Mouse (Mus musculus) forebrain, embryonic 12.5 days (tissue): ENCODE data around the gene Cmtm8. TPM values are rescaled to one million over a fixed set of nuclear protein-coding genes. Genes with fewer than 3 reads are reported as not detected.

Experiments used
- ATAC-seq: fragments of 200-750 bp; cut with Nextera tagmentation; 2 replicates; pipeline ENCODE4 v1.8.0; 2017; ENCODE audit warnings: moderate TSS enrichment; ENCODE audit not compliant: low FRiP score
- H3K27ac ChIP-seq: fragments of 300-500 bp; sonication (generic); 2 replicates; pipeline ENCODE4 v1.5.1; 2016; ENCODE audit warnings: mild to moderate bottlenecking
- H3K27me3 ChIP-seq: fragments of 300-500 bp; sonication (generic); 2 replicates; pipeline ENCODE4 v1.6.1; 2016; ENCODE audit warnings: mild to moderate bottlenecking
- H3K36me3 ChIP-seq: fragments of 300-500 bp; sonication (generic); replicated peaks from 2 replicates; pipeline ENCODE4 v1.6.1; 2016; ENCODE audit warnings: mild to moderate bottlenecking
- H3K4me1 ChIP-seq: fragments of 300-500 bp; sonication (generic); 2 replicates; pipeline ENCODE4 v1.6.1; 2016
- H3K4me2 ChIP-seq: fragments of 300-500 bp; sonication (generic); 2 replicates; pipeline ENCODE4 v1.6.1; 2016; ENCODE audit warnings: mild to moderate bottlenecking, moderate library complexity
- H3K4me3 ChIP-seq: fragments of 300-500 bp; sonication (generic); replicated peaks from 2 replicates; pipeline ENCODE4 v1.5.1; 2016; ENCODE audit warnings: mild to moderate bottlenecking
- H3K9ac ChIP-seq: fragments of 300-500 bp; sonication (generic); 2 replicates; pipeline ENCODE4 v1.6.1; 2016; ENCODE audit warnings: mild to moderate bottlenecking
- H3K9me3 ChIP-seq: fragments of 300-500 bp; sonication (generic); 2 replicates; pipeline ENCODE4 v1.6.1; 2016
- WGBS: fragments of 180-500 bp; shearing (Covaris S2); methylation state at CpG from one replicate; pipeline ENCODE4 v1.1.7; 2016; 5-methylcytosine and 5-hydroxymethylcytosine counted together
- polyA plus RNA-seq: library from polyadenylated mRNA; unstranded; fragments of >200 nt; fragmentation: Nextera tagmentation; extraction: Ambion mirVana; gene quantifications from 2 replicates; pipeline ENCODE4 v1.2.1, GENCODE M21; 2016

The Cmtm8 gene
- polyA plus RNA-seq, 1 experiment from 2014 or later: 17.0 TPM

- H3K4me1 ChIP-seq: peaks cover 9% of the 10 kb centered on the region
- H3K9ac ChIP-seq: no peak overlapping the region
- no peak overlapping the region for H3K4me3 ChIP-seq
- H3K9me3 ChIP-seq: no peaks in the 10 kb centered on the region
- H3K36me3 ChIP-seq: no peaks in the 10 kb centered on the region
- no peaks in the 10 kb centered on the region for H3K27me3 ChIP-seq
- H3K27ac ChIP-seq: no peak overlapping the region
- H3K4me2 ChIP-seq: no peak overlapping the region
- WGBS: 55% methylated on average over 11 of the region's 11 CpGs
- peak; percentile 18; the same call in 1 of the 2 replicates for ATAC-seq
These were observed 47.4 kb downstream of the Cmtm8 start for GRCm38 (mm10) chr9:114796473-114797050.

- no peaks in the 10 kb centered on the region for H3K27me3 ChIP-seq
- no peaks in the 10 kb centered on the region for H3K36me3 ChIP-seq
- no peak overlapping the region for H3K4me3 ChIP-seq
- no peak overlapping the region for H3K4me2 ChIP-seq
- H3K27ac ChIP-seq: no peak overlapping the region
- ATAC-seq: no peak
- no peak overlapping the region for H3K9ac ChIP-seq
- 74% methylated on average over 4 of the region's 4 CpGs for WGBS
- H3K4me1 ChIP-seq: peaks cover 9% of the 10 kb centered on the region
- H3K9me3 ChIP-seq: no peaks in the 10 kb centered on the region
These were observed 49.5 kb downstream of the Cmtm8 start for GRCm38 (mm10) chr9:114794491-114794890.

DNA sequence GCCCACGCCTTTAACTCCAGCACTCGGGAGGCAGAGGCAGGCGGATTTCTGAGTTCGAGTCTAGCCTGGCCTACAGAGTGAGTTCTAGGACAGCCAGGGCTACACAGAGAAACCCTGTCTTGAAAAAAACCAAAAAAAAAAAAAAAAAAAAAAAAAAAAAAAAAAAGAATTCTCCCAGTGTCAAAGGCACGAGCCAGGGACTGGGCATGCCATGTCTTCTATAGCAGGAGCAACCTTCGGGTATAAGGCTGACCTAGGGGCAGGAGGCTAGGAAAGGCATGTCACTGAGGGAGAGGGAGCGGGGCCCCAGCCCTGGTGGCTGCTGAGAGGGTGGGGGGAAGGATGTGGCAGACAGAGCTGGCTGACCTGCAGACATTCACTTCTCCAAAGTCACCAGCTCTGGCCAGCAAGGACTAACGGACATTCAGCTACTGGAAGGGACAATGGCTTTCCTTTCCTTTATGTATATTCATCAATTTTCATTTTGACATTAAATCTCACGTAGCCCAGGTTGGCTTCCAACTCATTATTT lies 50.1 kb downstream of the Cmtm8 start:
- H3K9me3 ChIP-seq: no peaks in the 10 kb centered on the region
- no peaks in the 10 kb centered on the region for H3K36me3 ChIP-seq
- H3K27me3 ChIP-seq: no peaks in the 10 kb centered on the region
- H3K4me2 ChIP-seq: no peak overlapping the region
- no peak overlapping the region for H3K27ac ChIP-seq
- no peak for ATAC-seq
- no peak overlapping the region for H3K9ac ChIP-seq
- H3K4me1 ChIP-seq: peaks cover 8% of the 10 kb centered on the region
- H3K4me3 ChIP-seq: no peak overlapping the region
- 88% methylated on average over 9 of the region's 9 CpGs for WGBS

DNA sequence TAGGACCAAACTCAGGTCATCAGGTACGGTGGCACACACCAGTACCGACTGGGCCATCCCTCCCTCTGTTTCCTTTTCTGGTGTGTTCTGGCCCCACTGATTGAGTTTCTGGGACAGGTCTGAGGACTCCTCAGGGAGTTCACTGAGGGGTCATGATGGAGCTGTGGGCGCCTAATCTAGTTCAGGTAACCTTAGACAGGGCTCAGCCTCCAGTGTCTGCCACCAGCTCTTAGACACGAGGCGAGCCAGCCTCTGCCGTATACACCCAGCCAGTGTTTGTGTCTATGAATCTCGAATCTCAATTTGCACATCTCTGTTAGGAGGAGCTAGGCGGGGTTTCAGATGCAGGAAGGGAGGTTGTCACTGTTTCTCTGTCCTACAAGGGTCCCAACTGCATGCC lies 54.0 kb downstream of the Cmtm8 start:
- WGBS: 91% methylated on average over 8 of the region's 8 CpGs
- Histone ChIP-seq H3K36me3 (no peaks in the 10 kb centered on the region), H3K27ac (no peak overlapping the region), H3K4me3 (no peak overlapping the region), H3K4me2 (no peak overlapping the region), H3K9me3 (no peaks in the 10 kb centered on the region), H3K4me1 (peaks cover 15% of the 10 kb centered on the region), H3K9ac (no peak overlapping the region), H3K27me3 (no peaks in the 10 kb centered on the region)
- ATAC-seq: no peak

DNA sequence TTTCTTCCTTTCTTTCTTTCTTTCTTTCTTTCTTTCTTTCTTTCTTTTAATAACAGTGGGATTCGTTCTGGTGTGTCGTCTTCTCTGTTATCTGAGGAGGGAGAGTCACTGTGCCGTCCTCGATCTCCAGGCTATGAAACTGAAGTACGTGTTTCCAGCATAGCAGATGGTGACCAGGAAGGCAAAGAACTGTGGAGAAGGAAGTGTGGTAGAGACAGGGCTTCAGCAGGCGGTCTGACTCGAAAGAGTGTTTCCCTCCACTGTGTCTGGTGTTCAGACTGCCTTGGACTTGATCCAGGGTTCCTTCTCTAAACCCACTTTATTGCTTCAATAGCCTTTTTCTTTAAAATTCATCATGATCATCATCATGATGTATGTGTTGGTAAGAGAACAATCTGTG lies 54.4 kb downstream of the Cmtm8 start:
- Histone ChIP-seq H3K4me1 (peaks cover 15% of the 10 kb centered on the region), H3K9ac (no peak overlapping the region), H3K36me3 (no peaks in the 10 kb centered on the region), H3K4me2 (no peak overlapping the region), H3K27me3 (no peaks in the 10 kb centered on the region), H3K27ac (no peak overlapping the region), H3K9me3 (no peaks in the 10 kb centered on the region), H3K4me3 (no peak overlapping the region)
- no peak for ATAC-seq
- 92% methylated on average over 7 of the region's 7 CpGs for WGBS

DNA sequence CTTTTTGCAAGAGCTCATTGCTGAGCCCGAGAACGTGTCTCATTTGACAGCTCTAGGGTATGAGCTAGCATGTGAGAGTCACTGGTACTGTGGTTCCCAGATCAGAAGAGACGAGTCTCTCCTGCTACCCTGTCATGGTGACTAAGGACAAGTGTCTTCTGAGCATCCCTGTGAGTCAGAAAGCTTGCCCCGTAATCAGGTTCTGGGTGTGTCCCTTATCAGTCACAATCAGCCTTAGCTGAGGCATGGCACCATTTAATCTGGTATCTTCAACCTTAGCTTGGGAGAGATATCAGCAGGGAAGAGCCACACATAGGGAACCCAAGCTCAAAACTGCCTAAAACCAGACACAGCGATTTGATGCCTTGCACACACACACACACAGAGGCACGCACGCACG lies 55.3 kb downstream of the Cmtm8 start:
- H3K36me3 ChIP-seq: no peaks in the 10 kb centered on the region
- no peaks in the 10 kb centered on the region for H3K27me3 ChIP-seq
- no peak overlapping the region for H3K4me3 ChIP-seq
- ATAC-seq: no peak
- H3K9ac ChIP-seq: no peak overlapping the region
- no peaks in the 10 kb centered on the region for H3K9me3 ChIP-seq
- no peak overlapping the region for H3K4me2 ChIP-seq
- WGBS: 95% methylated on average over 8 of the region's 8 CpGs
- H3K4me1 ChIP-seq: peaks cover 15% of the 10 kb centered on the region
- H3K27ac ChIP-seq: no peak overlapping the region

DNA sequence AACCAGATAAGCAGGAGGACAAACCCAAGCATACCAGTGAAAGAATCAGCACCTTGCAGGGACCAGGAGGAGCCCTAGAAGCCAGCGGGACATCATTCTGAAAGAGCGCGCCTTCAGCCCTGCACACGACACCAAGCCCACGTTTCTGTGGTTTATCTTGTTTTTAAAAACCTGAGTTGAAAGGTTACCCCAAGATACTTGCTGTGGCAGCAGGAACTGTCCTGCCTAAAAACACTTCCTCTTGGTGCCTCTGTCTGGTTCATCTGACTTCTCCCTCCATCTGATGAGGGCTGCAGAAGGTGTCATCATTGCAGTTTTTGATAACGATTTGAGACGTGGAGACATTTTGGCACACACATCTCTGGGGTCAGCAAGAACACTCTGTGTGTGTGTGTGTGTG lies 56.2 kb downstream of the Cmtm8 start:
- Histone ChIP-seq H3K9ac (no peak overlapping the region), H3K9me3 (no peaks in the 10 kb centered on the region), H3K4me3 (no peak overlapping the region), H3K27ac (no peak overlapping the region), H3K4me2 (no peak overlapping the region), H3K4me1 (peaks cover 15% of the 10 kb centered on the region), H3K27me3 (no peaks in the 10 kb centered on the region), H3K36me3 (no peaks in the 10 kb centered on the region)
- WGBS: 91% methylated on average over 7 of the region's 7 CpGs
- no peak for ATAC-seq

GRCm38 (mm10) chr9:114787134-114787533 lies 56.8 kb downstream of the Cmtm8 start:
- Histone ChIP-seq H3K27ac (no peak overlapping the region), H3K4me3 (no peak overlapping the region), H3K4me1 (peaks cover 14% of the 10 kb centered on the region), H3K4me2 (no peak overlapping the region), H3K9ac (no peak overlapping the region), H3K9me3 (no peaks in the 10 kb centered on the region), H3K36me3 (no peaks in the 10 kb centered on the region), H3K27me3 (0 out of 2 replicates have a peak, but pooled peaks cover 3% of the 10 kb centered on the region)
- 94% methylated on average over 5 of the region's 5 CpGs for WGBS
- ATAC-seq: no peak

DNA sequence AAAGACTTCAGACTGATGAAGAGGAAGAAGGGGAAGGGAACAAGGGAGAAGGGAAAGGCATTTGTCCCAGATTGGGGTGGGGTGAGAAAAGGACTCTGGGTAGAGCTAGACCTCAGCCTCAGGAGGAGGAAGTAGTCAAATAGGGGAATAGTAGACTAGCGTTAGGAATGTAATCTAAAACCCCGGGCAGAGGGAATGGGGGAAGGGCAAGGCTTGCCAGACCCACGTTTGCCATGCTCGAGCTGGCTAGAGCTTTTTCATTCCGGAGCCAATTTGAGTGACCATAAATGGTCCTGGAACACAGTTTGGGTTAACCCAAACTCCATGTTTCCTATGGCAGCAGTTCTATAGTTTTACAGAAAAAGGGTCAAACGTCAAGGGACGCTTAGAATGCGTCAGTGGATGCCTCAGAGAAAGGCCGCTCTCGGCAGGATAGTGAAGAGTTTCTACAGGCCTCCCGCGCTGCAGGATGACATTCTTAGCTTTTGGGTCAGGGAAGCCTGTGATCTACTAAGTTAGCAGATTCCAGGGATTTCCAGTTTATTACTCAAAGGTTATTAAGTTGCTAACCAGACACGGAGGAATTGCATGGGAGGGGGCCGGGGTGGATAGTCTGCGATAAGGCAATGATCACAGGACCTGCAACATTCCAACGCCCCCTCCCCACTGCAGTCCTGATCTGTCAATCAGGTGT lies 58.4 kb downstream of the Cmtm8 start:
- no peak overlapping the region; the same call in 1 of the 2 replicates for H3K4me2 ChIP-seq
- 0 out of 2 replicates have a peak, but pooled peaks cover 3% of the 10 kb centered on the region for H3K27me3 ChIP-seq
- no peaks in the 10 kb centered on the region for H3K36me3 ChIP-seq
- H3K9ac ChIP-seq: no peak overlapping the region
- no peak overlapping the region for H3K4me3 ChIP-seq
- WGBS: 11% methylated on average over 16 of the region's 16 CpGs
- no peaks in the 10 kb centered on the region for H3K9me3 ChIP-seq
- ATAC-seq: no peak
- no peak overlapping the region for H3K27ac ChIP-seq
- H3K4me1 ChIP-seq: peaks cover 22% of the 10 kb centered on the region

DNA sequence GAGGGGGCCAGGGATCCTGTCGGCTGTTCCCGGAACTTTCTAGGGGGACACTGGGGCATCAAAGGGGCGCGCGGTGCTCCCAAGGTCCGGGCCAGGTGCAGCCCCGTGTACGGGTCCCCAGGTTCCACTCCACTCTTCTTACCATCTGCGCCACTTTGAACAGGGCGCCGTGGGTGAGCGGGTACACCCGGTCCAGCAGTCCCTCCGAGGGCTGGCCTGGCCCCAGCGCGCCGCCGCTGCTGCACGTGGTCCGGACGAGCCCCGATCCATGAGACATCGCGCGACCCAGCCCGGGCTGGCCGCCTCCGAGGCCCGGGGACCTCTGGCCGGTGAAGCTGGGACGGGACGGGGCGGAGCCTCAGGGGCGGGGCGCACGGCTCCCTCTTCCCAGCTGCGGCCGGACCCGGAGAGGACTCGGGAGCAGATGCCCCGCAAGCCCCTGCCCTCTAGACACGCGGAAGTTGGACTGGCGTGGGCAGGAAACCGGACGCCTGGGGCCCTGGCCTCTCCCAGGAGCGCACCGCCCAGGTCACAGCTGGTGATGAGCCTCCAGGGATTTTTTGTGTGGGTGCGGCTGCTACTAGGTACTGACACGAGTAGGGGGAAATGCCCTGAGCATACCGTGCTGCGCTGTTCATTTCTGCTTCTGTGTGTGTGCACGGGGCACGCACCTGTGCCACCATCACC lies 62.3 kb downstream of the Cmtm8 start, which contains the start of gene Cmtm7:
Gene Cmtm7, minus strand, starts transcription at position 331 of the 687 bp plus-strand sequence.
- Histone ChIP-seq H3K9me3 (no peaks in the 10 kb centered on the region), H3K36me3 (no peaks in the 10 kb centered on the region), H3K27me3 (0 out of 2 replicates have a peak, but pooled peaks cover 3% of the 10 kb centered on the region), H3K27ac (0 out of 2 replicates have a peak within 1 kb of the TSS, but pooled peaks have one; percentile 50), H3K9ac (peak within 1 kb of the TSS; percentile 71), H3K4me3 (peak within 1 kb of the TSS; percentile 52), H3K4me2 (peak within 1 kb of the TSS; percentile 95), H3K4me1 (peaks cover 30% of the 10 kb centered on the region)
- WGBS: 2% methylated on average over 54 of the region's 54 CpGs
- ATAC-seq: peak; percentile 80

DNA sequence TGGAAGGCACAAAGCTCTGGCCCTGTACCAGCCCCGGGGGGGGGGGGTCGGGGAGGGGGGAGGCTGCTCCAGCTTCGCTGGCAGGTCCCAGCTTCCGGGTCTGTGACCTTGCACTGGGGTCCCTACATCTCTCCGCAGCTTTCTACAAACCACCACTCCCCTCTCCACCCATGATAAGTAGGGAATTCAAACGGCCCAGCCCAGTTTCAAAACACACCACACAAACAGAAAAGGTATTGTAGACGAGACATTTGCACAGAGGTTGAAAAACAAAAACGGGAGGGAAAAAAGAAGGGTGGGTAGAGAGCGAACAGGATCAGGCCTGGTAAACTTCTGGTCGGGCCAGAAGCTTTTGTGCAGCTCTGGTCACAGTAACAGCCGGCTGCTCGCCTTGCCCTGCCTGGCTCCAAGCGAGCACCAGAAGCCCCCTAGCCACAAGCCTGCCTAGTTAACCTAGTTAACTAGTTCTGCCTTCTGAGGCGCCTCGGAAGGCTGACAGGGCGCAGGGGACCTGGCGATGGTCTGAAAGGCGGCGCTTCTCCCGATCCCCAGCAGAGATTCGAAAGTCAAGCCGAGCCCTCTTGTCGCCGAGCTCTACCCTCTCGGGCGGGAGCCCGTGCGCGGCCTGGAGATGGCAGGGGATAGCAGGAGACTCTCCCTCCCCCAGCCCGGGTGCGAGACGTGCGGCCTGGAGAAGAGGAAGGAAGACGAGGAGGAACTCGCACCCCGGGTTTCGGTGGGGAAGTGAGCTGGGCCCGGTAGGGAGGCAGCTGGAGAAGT lies 63.0 kb downstream of the Cmtm8 start:
- ATAC-seq: peak; percentile 45
- Histone ChIP-seq H3K27me3 (0 out of 2 replicates have a peak, but pooled peaks cover 3% of the 10 kb centered on the region), H3K4me3 (peak overlapping the region; percentile 52), H3K27ac (0 out of 2 replicates have a peak overlapping the region, but pooled peaks have one; percentile 50), H3K9me3 (no peaks in the 10 kb centered on the region), H3K4me2 (peak overlapping the region; percentile 95), H3K36me3 (no peaks in the 10 kb centered on the region), H3K4me1 (peaks cover 30% of the 10 kb centered on the region), H3K9ac (peak overlapping the region; percentile 71)
- under 1% methylated on average over 38 of the region's 38 CpGs for WGBS
